Mouse (Mus musculus): Measurements from ENCODE around the gene Capn7. TPM values are rescaled to one million over a fixed set of nuclear protein-coding genes. Genes with fewer than 3 reads are reported as not detected.

The Capn7 gene
- polyA plus RNA-seq, 1 experiment from 2014 or later, result 45.2 TPM

- no peak for ATAC-seq (ENCODE audit: low FRiP score)
- H3K27me3 ChIP-seq (ENCODE audit: control insufficient read depth, insufficient read depth, low read length), result no peaks in the 10 kb centered on the region
- 72% methylated on average over 9 of the region's 9 CpGs for WGBS
- H3K9me3 ChIP-seq (ENCODE audit: control insufficient read depth, low read length), result no peaks in the 10 kb centered on the region
- no peak overlapping the region for H3K9ac ChIP-seq (ENCODE audit: low read depth, low read length)
- no peaks in the 10 kb centered on the region for H3K36me3 ChIP-seq (ENCODE audit: control insufficient read depth, insufficient read depth, low read length)
- no peak overlapping the region for H3K4me2 ChIP-seq (replicated peaks; ENCODE audit: low read depth, low read length)
- no peak overlapping the region for H3K27ac ChIP-seq (ENCODE audit: low read depth, low read length)
- no peak overlapping the region for H3K4me3 ChIP-seq (ENCODE audit: low read depth, low read length)
- DNase-seq (ENCODE audit: low spot score), result no peak
- no peaks in the 10 kb centered on the region for H3K4me1 ChIP-seq (replicated peaks; ENCODE audit: control insufficient read depth, insufficient read depth, low read length)
These were observed 67.1 kb downstream of the Capn7 start for GRCm38 (mm10) chr14:31403556-31403955.

- no peak overlapping the region for H3K4me3 ChIP-seq (ENCODE audit: low read depth, low read length)
- no peak for ATAC-seq (ENCODE audit: low FRiP score)
- no peak for DNase-seq (ENCODE audit: low spot score)
- no peaks in the 10 kb centered on the region for H3K9me3 ChIP-seq (ENCODE audit: control insufficient read depth, low read length)
- H3K36me3 ChIP-seq (ENCODE audit: control insufficient read depth, insufficient read depth, low read length), result no peaks in the 10 kb centered on the region
- H3K4me2 ChIP-seq (replicated peaks; ENCODE audit: low read depth, low read length), result no peak overlapping the region
- no peaks in the 10 kb centered on the region for H3K27me3 ChIP-seq (ENCODE audit: control insufficient read depth, insufficient read depth, low read length)
- 74% methylated on average over 8 of the region's 8 CpGs for WGBS
- H3K27ac ChIP-seq (ENCODE audit: low read depth, low read length), result no peak overlapping the region
- H3K9ac ChIP-seq (ENCODE audit: low read depth, low read length), result no peak overlapping the region
- no peaks in the 10 kb centered on the region for H3K4me1 ChIP-seq (replicated peaks; ENCODE audit: control insufficient read depth, insufficient read depth, low read length)
These were observed 67.6 kb downstream of the Capn7 start for GRCm38 (mm10) chr14:31403995-31404394.

- Histone ChIP-seq H3K36me3 (ENCODE audit: control insufficient read depth, insufficient read depth, low read length) (no peaks in the 10 kb centered on the region), H3K9ac (ENCODE audit: low read depth, low read length) (no peak overlapping the region), H3K4me3 (ENCODE audit: low read depth, low read length) (no peak overlapping the region), H3K27me3 (ENCODE audit: control insufficient read depth, insufficient read depth, low read length) (no peaks in the 10 kb centered on the region), H3K4me2 (replicated peaks; ENCODE audit: low read depth, low read length) (no peak overlapping the region), H3K27ac (ENCODE audit: low read depth, low read length) (no peak overlapping the region), H3K9me3 (ENCODE audit: control insufficient read depth, low read length) (no peaks in the 10 kb centered on the region), H3K4me1 (replicated peaks; ENCODE audit: control insufficient read depth, insufficient read depth, low read length) (no peaks in the 10 kb centered on the region)
- WGBS, result 94% methylated on average over 4 of the region's 4 CpGs
- DNase-seq (ENCODE audit: low spot score), result no peak
- no peak for ATAC-seq (ENCODE audit: low FRiP score)
These were observed 68.2 kb downstream of the Capn7 start for GRCm38 (mm10) chr14:31404663-31405062.

DNA sequence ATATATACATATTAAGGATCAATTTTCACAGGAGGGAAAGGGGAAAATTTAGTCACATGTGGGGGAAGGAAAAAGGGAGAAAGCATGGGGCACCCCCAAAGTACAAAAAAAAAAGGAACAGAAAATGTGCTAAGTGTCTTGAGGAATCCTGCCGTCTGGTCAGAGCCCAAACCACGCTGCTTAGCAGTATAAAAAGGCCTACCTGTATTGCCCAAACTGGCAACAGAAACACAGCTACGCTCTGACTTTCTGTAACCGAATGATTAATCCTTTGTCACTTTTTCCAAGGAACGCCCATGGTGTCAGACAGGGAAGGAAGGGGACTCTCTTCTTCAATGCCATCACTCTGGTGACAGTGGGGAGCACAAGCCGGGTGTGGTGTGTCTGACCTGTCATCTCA is 69.2 kb downstream of the Capn7 start:
- Histone ChIP-seq H3K27me3 (ENCODE audit: control insufficient read depth, insufficient read depth, low read length) (no peaks in the 10 kb centered on the region), H3K4me2 (replicated peaks; ENCODE audit: low read depth, low read length) (no peak overlapping the region), H3K9ac (ENCODE audit: low read depth, low read length) (no peak overlapping the region), H3K36me3 (ENCODE audit: control insufficient read depth, insufficient read depth, low read length) (no peaks in the 10 kb centered on the region), H3K9me3 (ENCODE audit: control insufficient read depth, low read length) (no peaks in the 10 kb centered on the region), H3K4me3 (ENCODE audit: low read depth, low read length) (no peak overlapping the region), H3K4me1 (replicated peaks; ENCODE audit: control insufficient read depth, insufficient read depth, low read length) (no peaks in the 10 kb centered on the region), H3K27ac (ENCODE audit: low read depth, low read length) (no peak overlapping the region)
- WGBS, result 78% methylated on average over 6 of the region's 6 CpGs
- DNase-seq (ENCODE audit: low spot score) (no peak), ATAC-seq (ENCODE audit: low FRiP score) (no peak)

DNA sequence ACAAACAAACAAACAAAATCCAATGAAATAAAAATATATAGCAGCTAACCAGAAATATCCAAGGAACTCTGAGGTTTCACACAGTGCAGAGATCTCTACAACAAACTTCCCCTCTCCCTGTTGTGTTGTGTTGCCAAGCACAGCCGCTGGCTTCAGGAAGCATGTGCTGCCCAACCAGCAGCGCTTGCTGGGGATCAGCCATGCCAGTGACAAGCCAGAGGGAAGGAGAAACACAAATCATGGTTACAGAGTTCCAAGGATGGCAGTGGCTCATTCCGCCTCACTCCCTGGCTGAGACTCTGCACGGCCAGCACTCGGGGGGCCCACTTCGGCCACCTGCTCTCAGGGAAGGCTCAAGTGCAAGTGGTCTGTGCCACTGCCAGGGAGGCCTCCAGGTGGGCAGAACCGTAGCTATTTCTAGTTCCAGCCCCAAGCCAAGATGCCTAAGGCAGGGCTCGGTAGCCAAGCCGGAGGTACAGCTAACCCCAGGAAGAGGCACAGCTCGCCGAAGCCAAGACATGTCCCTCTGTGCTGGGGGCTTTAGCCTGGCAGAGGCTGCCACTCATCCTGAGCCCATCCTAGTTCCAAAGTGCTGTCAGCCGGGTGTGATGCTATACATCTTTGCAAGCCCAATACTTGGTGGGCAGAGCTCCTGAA is 69.8 kb downstream of the Capn7 start:
- no peak overlapping the region for H3K4me2 ChIP-seq (replicated peaks; ENCODE audit: low read depth, low read length)
- no peaks in the 10 kb centered on the region for H3K9me3 ChIP-seq (ENCODE audit: control insufficient read depth, low read length)
- no peaks in the 10 kb centered on the region for H3K4me1 ChIP-seq (replicated peaks; ENCODE audit: control insufficient read depth, insufficient read depth, low read length)
- no peak overlapping the region for H3K9ac ChIP-seq (ENCODE audit: low read depth, low read length)
- no peak for DNase-seq (ENCODE audit: low spot score)
- 89% methylated on average over 12 of the region's 12 CpGs for WGBS
- no peak overlapping the region for H3K27ac ChIP-seq (ENCODE audit: low read depth, low read length)
- no peak for ATAC-seq (ENCODE audit: low FRiP score)
- H3K4me3 ChIP-seq (ENCODE audit: low read depth, low read length), result no peak overlapping the region
- H3K27me3 ChIP-seq (ENCODE audit: control insufficient read depth, insufficient read depth, low read length), result no peaks in the 10 kb centered on the region
- no peaks in the 10 kb centered on the region for H3K36me3 ChIP-seq (ENCODE audit: control insufficient read depth, insufficient read depth, low read length)

GRCm38 (mm10) chr14:31407208-31407607 is 70.8 kb downstream of the Capn7 start:
- H3K4me1 ChIP-seq (replicated peaks; ENCODE audit: control insufficient read depth, insufficient read depth, low read length), result no peaks in the 10 kb centered on the region
- 88% methylated on average over 15 of the region's 15 CpGs for WGBS
- no peak overlapping the region for H3K9ac ChIP-seq (ENCODE audit: low read depth, low read length)

DNA sequence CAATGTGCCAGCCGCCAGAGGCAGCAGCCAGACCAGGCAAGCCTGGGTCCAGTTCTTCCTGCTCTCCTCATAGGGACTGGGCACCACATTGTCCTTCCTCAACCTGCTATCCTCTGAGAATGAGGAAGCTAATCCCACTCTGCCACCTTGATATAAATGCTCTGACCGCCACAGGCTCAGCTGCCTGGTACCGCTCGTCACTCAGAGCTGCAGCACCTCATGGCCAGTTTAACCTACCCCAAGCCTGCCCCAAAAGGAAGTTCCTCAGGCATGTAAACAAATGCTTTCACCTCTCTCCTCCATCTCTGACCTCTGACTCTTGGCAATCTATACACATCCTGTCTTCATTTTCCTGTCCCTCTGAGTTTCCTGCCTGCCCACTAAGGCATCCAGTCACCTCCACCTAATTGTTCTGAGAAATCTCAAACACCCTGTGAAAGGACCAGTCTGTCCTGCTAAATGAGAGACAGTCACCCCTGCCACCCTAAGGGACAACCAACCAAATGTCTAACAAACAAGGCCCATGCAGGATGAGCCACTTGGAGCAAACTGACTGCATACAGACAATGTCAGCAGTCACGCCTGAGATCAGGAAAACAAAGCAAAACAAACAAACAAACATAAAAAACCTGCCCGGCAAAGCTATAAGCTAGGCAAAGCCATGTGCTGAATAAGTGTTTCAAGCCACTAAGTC is 71.6 kb downstream of the Capn7 start:
- ATAC-seq (ENCODE audit: low FRiP score) (no peak), DNase-seq (ENCODE audit: low spot score) (no peak)
- H3K9ac ChIP-seq (ENCODE audit: low read depth, low read length), result no peak overlapping the region
- H3K4me2 ChIP-seq (replicated peaks; ENCODE audit: low read depth, low read length), result no peak overlapping the region
- H3K36me3 ChIP-seq (ENCODE audit: control insufficient read depth, insufficient read depth, low read length), result no peaks in the 10 kb centered on the region
- H3K4me3 ChIP-seq (ENCODE audit: low read depth, low read length), result no peak overlapping the region
- WGBS, result 74% methylated on average over 6 of the region's 6 CpGs
- H3K27me3 ChIP-seq (ENCODE audit: control insufficient read depth, insufficient read depth, low read length), result no peaks in the 10 kb centered on the region
- no peak overlapping the region for H3K27ac ChIP-seq (ENCODE audit: low read depth, low read length)
- H3K9me3 ChIP-seq (ENCODE audit: control insufficient read depth, low read length), result no peaks in the 10 kb centered on the region
- H3K4me1 ChIP-seq (replicated peaks; ENCODE audit: control insufficient read depth, insufficient read depth, low read length), result no peaks in the 10 kb centered on the region

More at GRCm38 (mm10) chr14:31407208-31407607, 70.8 kb downstream of the Capn7 start:
- ATAC-seq (ENCODE audit: low FRiP score) (no peak), DNase-seq (ENCODE audit: low spot score) (no peak)
- H3K36me3 ChIP-seq (ENCODE audit: control insufficient read depth, insufficient read depth, low read length), result no peaks in the 10 kb centered on the region
- no peak overlapping the region for H3K27ac ChIP-seq (ENCODE audit: low read depth, low read length)
- H3K9me3 ChIP-seq (ENCODE audit: control insufficient read depth, low read length), result no peaks in the 10 kb centered on the region
- H3K4me3 ChIP-seq (ENCODE audit: low read depth, low read length), result no peak overlapping the region
- no peak overlapping the region for H3K4me2 ChIP-seq (replicated peaks; ENCODE audit: low read depth, low read length)
- H3K27me3 ChIP-seq (ENCODE audit: control insufficient read depth, insufficient read depth, low read length), result no peaks in the 10 kb centered on the region

GRCm38 (mm10) chr14:31408666-31409065 is 72.2 kb downstream of the Capn7 start:
- ATAC-seq (ENCODE audit: low FRiP score) (no peak), DNase-seq (ENCODE audit: low spot score) (no peak)
- Histone ChIP-seq H3K9me3 (ENCODE audit: control insufficient read depth, low read length) (no peaks in the 10 kb centered on the region), H3K4me2 (replicated peaks; ENCODE audit: low read depth, low read length) (no peak overlapping the region), H3K27me3 (ENCODE audit: control insufficient read depth, insufficient read depth, low read length) (no peaks in the 10 kb centered on the region), H3K4me3 (ENCODE audit: low read depth, low read length) (no peak overlapping the region), H3K36me3 (ENCODE audit: control insufficient read depth, insufficient read depth, low read length) (no peaks in the 10 kb centered on the region), H3K4me1 (replicated peaks; ENCODE audit: control insufficient read depth, insufficient read depth, low read length) (no peaks in the 10 kb centered on the region), H3K27ac (ENCODE audit: low read depth, low read length) (no peak overlapping the region), H3K9ac (ENCODE audit: low read depth, low read length) (no peak overlapping the region)
- WGBS, result 51% methylated on average over 8 of the region's 8 CpGs

DNA sequence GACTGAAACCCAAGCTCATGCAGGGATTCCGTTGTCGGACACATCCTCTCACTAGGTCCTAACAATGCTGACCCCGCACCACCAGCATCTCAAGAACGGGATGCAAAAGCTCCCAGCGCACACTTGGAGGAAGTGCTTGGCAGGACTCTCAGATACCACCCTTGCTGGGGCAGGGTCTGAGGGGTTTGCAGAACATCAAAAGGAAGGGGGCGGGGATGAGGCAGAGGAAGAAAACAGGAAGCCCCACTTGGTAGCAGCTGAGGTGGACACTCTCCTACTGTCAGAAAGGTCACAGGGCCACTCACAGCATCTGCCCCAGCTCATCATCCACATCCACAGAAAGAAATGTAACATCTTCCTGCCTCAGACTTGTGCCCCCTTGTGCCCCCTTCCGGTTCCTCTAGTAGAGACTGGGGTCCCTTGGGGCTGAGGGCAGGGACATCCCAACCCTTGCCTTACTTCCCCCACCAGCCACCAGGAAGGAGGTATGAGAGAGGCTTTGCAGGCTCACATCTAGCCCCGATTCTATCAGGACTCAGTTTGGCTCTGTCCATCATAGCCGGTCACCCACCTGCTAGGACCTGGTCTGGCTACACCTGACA is 73.8 kb downstream of the Capn7 start:
- Histone ChIP-seq H3K27me3 (ENCODE audit: control insufficient read depth, insufficient read depth, low read length) (no peaks in the 10 kb centered on the region), H3K9ac (ENCODE audit: low read depth, low read length) (no peak overlapping the region), H3K36me3 (ENCODE audit: control insufficient read depth, insufficient read depth, low read length) (no peaks in the 10 kb centered on the region), H3K4me1 (replicated peaks; ENCODE audit: control insufficient read depth, insufficient read depth, low read length) (no peaks in the 10 kb centered on the region), H3K9me3 (ENCODE audit: control insufficient read depth, low read length) (no peaks in the 10 kb centered on the region), H3K4me3 (ENCODE audit: low read depth, low read length) (no peak overlapping the region), H3K27ac (ENCODE audit: low read depth, low read length) (no peak overlapping the region), H3K4me2 (replicated peaks; ENCODE audit: low read depth, low read length) (no peak overlapping the region)
- 79% methylated on average over 9 of the region's 9 CpGs for WGBS
- DNase-seq (ENCODE audit: low spot score) (no peak), ATAC-seq (ENCODE audit: low FRiP score) (no peak)
